Mouse (Mus musculus): ENCODE results near the gene Vrk3. TPM values are rescaled to one million over a fixed set of nuclear protein-coding genes. Genes with fewer than 3 reads are reported as not detected.

Gene Vrk3
- total RNA-seq, 2 experiments from 2014 or later: 17.1 to 22.9 TPM

DNA sequence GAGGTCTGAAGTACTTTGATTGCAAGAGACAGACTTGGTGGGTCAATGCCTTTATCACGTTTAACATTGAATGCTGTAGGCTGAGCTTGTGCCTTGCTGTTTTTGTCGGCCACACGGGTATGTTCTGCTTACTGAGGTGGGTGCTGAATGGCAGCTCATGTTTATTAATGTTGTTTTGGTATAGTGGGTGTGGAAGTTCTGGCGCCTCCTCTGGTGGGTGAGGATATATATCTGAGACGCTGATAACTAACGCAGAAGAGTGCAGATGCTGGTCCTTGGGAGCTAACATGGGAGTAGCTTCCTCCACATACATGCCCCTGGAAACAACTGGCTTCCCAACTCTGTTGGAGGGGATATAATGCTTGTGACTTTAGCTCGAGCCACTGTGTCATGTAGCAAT is 75.2 kb downstream of the Vrk3 start:
- intact Hi-C loops (cut with DNase I): loop anchor here (5.0 kb wide), 1 partner anchor 76 kb away; the partner anchor contains the start of gene Vrk3
- 0 out of 2 replicates have a peak, but pooled peaks have one; percentile 5 for TF ChIP-seq CTCF (IDR thresholded peaks at IDR 0.05)
- peak; percentile 11 for DNase-seq
- Histone ChIP-seq H3K27ac (peak overlapping the region; percentile 7; the same call in 1 of the 2 replicates), H3K4me3 (no peak overlapping the region)

DNA sequence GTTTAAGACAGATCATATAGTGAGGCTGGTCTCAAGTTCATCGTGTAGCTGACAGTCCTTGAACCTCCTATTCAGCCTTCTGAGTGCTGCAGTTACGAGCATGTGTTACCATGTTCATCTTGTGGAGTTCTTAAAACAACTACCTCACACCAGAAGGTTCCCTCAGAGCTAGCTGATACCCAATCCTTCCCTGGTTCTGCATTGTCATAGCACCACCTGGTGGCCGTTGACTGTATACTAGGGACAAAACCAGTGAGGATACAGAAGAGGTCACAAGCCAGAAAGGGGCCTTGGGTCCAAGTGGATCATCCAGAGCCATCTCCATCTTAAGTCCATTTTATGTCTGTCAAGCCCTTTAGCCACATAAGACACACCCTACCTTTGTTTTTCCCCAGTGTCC is 76.7 kb downstream of the Vrk3 start:
- peak; percentile 87 for DNase-seq
- TF ChIP-seq CTCF (IDR thresholded peaks at IDR 0.05): peak; percentile 90
- Histone ChIP-seq H3K27ac (peak overlapping the region; percentile 6; the same call in 1 of the 2 replicates), H3K4me3 (no peak overlapping the region)
- intact Hi-C loops (cut with DNase I): loop anchor here (2.0 to 5.0 kb wide), 2 partner anchors 78 to 100 kb away; partner anchors contain the start of gene Vrk3

DNA sequence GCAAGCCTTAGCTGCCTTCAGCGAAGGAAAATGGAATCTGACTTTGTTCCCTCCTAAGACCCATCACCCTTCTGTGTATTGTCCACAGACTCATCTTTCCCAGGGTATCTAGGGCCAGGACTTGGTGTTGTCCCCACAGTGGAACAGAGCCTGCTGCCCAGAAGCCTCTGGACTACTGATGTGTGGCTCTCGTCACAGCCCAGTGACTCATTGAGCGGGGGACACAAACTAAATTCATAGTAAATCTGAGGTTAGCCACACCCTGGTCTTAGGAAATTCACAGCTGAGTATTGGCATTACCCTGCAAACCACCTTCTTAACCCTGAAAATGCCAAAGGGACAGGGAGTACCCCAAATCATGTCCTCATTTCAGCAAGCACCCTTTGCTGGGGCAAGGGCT is 78.6 kb downstream of the Vrk3 start:
- Histone ChIP-seq H3K27ac (no peak overlapping the region), H3K4me3 (no peak overlapping the region)
- intact Hi-C loops (cut with DNase I): no loop called here
- no peak for DNase-seq
- TF ChIP-seq CTCF (IDR thresholded peaks at IDR 0.05): no peak

Other genes starting within 250 kb of the Vrk3 start
- 1,000 to 10,000 TPM; 2,660 to 4,973 TPM for gene Mybpc2, start 223.8 kb upstream of the Vrk3 start, total RNA-seq (2021)
- under 1 TPM in 1 of 2 experiments, not detected in 1; 0.08 TPM for gene Spib, start 216.3 kb upstream of the Vrk3 start, total RNA-seq (2021)
- gene Pold1, start 199.6 kb upstream of the Vrk3 start, total RNA-seq (2021): 1 to 10 TPM; 4.1 to 5.1 TPM
- gene Nr1h2, start 194.5 kb upstream of the Vrk3 start, total RNA-seq (2021): 10 to 100 TPM; 40.6 to 42.7 TPM
- gene Napsa, start 176.0 kb upstream of the Vrk3 start, total RNA-seq (2021): under 1 TPM in 1 of 2 experiments, not detected in 1; 0.20 TPM
- gene Kcnc3, start 157.7 kb upstream of the Vrk3 start, total RNA-seq (2021): 1 to 10 TPM; 3.0 to 3.6 TPM
- 10 to 100 TPM; 32.0 to 36.7 TPM for gene Myh14, start 77.6 kb upstream of the Vrk3 start, total RNA-seq (2021)
- not detected for gene Izumo2, start 39.7 kb upstream of the Vrk3 start, total RNA-seq (2021)
- under 1 TPM in 1 of 2 experiments, not detected in 1; 0.11 TPM for gene Zfp473, start 2.6 kb downstream of the Vrk3 start, total RNA-seq (2021)
- 10 to 100 TPM; 21.8 to 26.6 TPM for gene Nup62, start 67.7 kb downstream of the Vrk3 start, total RNA-seq (2021)
- gene Il4i1, start 68.0 kb downstream of the Vrk3 start, total RNA-seq (2021): 1 to 10 TPM; 1.6 to 3.3 TPM
- 100 to 1,000 TPM in 1 of 2 experiments, 10 to 100 TPM in 1; 74.7 to 115 TPM for gene Atf5, start 68.2 kb downstream of the Vrk3 start, total RNA-seq (2021)
- 100 to 1,000 TPM; 128 to 137 TPM for gene Akt1s1, start 100.6 kb downstream of the Vrk3 start, total RNA-seq (2021)
- 10 to 100 TPM; 40.8 to 56.4 TPM for gene Tbc1d17, start 100.7 kb downstream of the Vrk3 start, total RNA-seq (2021)
- gene Pnkp, start 108.7 kb downstream of the Vrk3 start, total RNA-seq (2021): 10 to 100 TPM; 19.4 to 21.2 TPM
- gene Ptov1, start 121.4 kb downstream of the Vrk3 start, total RNA-seq (2021): 100 to 1,000 TPM; 126 to 137 TPM
- gene Med25, start 144.3 kb downstream of the Vrk3 start, total RNA-seq (2021): 10 to 100 TPM; 53.1 to 68.5 TPM
- gene Fuz, start 147.7 kb downstream of the Vrk3 start, total RNA-seq (2021): 10 to 100 TPM; 16.4 to 18.6 TPM
- 10 to 100 TPM; 59.1 to 62.6 TPM for gene Ap2a1, start 181.1 kb downstream of the Vrk3 start, total RNA-seq (2021)
- gene Tsks, start 194.8 kb downstream of the Vrk3 start, total RNA-seq (2021): not detected
- gene Cpt1c, start 226.4 kb downstream of the Vrk3 start, total RNA-seq (2021): 1 to 10 TPM in 1 of 2 experiments, under 1 TPM in 1; 0.92 to 2.3 TPM
- gene Prmt1, start 238.2 kb downstream of the Vrk3 start, total RNA-seq (2021): 100 to 1,000 TPM; 126 to 136 TPM
- gene Irf3, start 249.2 kb downstream of the Vrk3 start, total RNA-seq (2021): 10 to 100 TPM; 18.4 to 18.9 TPM

Measured in gastrocnemius, adult 2 months (tissue).